Mouse (Mus musculus) thymus, postnatal 25 days (tissue): ENCODE results near the gene Haao.

Experiments
- DNase-seq: peaks from one replicate; pipeline ENCODE4 v3.0.0; 2022

Haao gene

DNA sequence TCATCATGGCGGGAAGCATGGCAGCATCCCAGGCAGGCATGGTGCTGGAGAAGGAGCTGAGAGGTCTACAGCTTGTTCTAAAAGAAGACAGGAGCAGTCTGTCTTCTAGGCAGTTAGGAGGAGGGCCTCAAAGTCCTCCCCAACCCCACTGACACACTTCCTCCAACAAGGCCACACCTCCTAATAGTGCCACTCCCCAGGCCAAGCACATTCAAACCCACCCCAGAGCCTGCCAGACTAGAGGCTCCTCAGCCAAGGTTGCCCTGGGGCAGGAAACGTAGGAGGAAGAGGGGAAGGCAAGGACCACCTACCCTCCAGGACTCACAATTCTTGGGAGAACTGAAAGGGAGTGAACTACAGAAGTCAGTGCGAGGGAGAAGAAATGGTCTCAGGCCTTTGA is at the start of gene Haao:
Haao (minus strand) TSS at position 149 of the 400 bp plus-strand sequence.
- peak; percentile 34 for DNase-seq

DNA sequence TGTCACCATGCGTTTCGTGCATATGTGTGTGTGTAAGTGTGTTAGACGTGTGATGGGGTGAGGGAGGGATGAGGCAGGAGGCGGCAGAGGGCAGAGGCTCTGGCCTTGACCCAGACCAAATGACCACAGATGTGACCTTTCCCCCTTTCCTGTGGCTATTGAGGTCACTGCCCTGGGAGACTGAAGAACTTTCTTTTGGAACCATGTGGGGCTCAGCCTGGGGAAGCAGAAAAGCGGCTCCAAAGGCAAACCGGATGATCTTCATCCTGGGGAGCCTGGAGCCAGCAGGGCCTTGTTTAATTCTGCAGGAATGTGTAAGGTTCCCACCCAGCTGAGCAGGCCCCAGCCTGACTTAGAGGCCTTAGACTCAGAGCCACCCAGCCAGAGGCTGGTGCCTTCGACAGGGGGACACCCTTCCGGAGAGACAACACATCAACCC is 49.6 kb upstream of the Haao start:
- DNase-seq, result no peak

DNA sequence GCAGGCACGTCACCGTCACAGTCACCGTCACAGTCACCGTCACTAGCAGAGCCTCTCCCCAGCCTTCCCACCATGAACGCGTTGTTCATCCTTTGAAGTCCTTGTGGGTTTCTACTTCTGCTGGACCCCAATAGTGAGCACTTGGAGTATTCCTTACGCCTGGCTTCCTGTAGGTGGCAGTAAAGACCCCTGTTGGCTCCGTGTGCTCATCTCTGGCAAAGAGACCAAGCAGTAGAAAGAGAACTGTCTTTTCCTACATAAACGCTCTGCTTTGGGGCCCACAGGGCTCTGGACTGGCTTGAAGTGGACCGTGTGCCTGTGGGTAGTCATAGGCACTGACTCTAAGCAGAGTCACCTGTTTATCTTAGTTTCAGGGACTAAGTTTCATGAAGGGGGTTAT is 49.0 kb upstream of the Haao start:
- DNase-seq, result peak; percentile 49

DNA sequence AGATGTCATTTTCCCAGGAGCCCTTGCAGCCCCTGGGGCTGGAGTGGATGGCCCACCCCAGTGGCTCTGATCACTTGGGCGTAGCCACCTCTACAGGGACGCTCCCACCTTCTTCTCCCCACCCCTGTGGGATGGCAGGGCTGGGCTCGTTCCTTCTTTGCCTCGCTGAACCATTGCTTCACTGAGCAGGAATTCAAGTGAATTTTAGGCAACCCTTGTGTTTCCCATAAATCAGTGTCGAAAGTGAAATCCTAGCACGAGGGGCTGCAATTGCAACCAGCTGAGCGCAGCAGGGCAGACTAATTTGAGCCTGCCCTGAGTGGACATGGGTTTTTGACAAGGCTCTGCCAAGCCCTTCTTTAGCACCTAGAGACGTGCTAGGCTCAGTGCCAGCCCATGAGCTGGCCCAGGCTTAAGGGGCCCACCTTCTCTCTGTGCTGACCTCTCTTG is 47.6 kb upstream of the Haao start:
- no peak for DNase-seq

DNA sequence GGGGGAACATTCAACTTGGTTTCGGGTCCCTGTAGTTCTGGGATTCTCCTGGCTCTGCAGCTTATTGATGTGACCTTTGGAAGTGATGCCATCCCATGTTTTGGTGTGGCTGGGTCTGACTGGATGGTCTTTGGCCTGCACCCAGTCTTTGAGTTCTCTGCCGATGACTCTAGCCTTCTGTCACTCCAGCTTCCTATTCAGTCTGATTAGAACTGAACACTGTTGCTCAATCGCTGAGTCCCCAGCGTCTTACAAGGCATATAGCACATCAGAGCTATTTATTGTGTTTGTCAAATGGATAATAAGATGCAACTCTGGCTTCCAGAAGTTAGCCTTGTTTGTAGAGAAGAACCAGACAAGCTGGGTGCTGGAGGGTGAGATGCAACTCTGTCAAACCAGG is 45.4 kb upstream of the Haao start:
- no peak for DNase-seq

DNA sequence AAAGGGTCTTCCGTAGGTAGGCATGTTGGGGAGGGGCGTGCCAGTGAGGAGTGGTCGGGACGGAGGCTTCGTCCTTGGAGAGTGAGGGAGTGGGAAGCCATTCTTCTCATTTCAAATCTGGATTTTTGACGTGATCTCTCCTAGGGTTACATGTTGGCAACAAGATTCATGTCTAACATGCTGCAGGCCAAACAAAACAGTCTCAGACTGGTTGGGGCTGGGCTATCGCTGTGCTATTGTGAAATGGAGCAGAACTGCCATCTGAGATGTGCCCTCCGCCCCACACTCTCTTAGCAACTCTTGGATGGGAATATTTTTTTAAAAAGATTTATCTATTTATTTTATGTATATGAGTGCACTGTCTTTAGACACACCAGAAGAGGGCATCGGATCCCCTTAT is 44.1 kb upstream of the Haao start:
- no peak for DNase-seq

DNA sequence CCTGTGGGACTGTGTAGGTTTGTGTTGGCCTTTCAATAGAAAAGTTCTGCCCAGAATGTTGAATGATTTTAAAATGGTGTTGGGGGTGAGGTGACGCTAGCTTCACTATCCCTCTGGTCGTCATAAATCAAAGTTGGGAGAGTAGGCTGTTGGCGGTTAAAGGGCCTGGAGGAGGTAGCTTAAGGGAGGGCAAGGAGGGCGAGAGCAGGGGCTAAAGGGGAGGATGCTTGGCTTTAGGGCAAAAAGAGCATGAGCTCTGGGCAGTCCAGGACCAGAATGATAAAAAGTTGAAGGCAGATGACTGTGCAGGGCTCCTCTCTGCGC is 42.6 kb upstream of the Haao start:
- no peak for DNase-seq

DNA sequence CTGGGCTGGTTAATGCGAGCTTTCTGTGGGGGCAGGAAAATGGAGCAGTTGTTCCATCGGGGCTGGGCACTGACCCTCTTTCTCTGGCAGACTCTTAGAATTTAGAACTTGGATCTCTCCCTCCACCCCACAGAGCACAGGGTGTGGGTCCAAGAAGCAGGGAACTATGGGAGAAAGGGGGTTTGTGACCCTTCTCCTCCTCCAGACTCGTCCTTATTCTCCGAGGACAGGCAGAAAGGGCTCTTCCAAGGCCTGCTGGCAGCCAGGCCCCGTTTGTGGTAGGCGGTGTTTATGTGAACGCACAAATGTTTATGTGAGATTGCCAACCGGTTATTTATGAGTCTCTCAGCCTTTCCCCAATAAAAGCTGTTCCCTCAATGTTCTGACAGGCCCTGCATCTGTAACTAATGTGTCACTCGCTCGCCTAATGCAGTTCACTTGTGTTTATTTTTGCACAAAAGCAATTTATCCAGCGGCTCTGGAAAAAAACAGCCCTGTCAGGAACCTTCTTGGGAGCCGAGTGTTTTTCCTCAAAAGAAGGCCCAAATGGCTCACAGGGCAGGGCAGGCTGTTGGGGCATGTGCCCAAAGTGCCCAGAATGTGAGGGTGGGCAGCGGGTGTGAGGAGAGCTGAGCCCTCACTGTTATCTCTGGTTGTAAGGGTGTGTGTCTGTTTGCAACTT is 42.1 kb upstream of the Haao start:
- no peak for DNase-seq

DNA sequence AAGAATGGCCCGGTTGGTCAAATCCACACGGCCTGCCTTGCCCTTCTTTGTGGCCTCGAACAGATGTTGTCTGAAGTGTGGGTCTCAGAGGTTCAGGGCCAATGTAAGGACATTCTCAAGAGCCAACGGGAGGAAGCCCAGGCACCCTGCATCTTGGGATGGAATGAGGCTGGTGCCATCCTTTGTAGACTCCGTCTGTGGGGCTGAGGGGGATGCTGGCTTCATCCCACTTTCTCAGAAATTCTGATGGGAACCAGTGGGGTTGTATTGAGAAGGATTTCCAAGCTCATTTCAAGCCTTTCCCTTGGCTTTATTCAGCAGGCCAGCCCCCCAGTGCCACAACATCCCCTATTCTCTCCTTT is 41.5 kb upstream of the Haao start:
- DNase-seq, result no peak

DNA sequence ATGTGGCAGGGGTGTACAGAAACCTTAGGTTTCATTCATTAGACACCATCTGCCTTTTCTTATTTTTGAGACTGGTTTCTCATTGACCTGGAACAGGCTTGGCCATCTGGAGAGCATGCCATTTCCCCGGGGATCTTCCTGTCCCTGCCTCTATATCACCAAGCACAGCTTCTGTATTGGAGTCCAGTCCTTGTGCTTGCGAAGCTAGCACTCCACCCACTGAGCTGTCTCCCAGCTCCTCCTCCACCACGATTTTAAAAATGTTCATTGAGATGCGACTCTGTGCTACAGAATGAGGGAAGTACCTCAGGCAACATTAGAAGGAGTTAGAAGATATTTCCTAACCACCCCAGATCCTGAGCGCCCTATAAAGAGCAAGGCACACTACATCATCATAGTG is 39.5 kb upstream of the Haao start:
- DNase-seq, result no peak

DNA sequence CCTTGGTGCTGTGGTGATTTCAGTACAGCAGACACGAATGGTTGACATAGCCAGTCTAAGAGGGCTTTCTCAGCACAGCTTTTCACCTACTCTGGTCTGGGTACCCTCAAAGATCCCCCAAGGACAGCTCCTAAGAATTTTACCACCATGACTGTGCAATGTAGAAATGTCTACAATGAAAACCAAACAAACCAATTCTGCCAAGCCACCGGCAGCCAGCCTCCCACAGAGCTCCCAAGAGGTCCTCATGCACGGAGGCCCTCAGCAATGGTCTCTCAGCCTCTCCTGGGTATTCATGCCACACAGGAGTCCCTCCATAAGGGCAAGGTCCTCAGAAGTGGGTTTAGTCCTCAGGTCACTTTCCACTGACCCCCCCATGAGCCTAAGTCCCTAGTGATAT is 38.6 kb upstream of the Haao start:
- no peak for DNase-seq

DNA sequence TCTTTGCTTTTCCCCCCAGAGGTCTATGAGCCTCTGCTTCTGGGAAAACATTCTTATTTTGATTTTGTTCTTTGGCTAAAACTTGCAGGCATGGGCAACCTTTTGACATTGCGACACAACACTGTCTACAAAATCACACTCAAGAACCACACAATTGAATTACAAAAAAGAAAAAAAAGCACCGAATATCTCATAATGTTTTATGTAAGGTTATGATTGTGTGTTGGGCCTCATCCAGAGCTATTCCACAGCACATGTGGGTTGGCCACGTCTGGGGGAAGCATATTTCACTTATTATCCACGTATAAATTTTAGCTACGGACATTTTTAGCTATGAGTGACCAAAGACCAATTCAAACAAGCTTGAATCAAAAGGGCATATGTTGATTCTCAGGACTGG is 38.0 kb upstream of the Haao start:
- no peak for DNase-seq

DNA sequence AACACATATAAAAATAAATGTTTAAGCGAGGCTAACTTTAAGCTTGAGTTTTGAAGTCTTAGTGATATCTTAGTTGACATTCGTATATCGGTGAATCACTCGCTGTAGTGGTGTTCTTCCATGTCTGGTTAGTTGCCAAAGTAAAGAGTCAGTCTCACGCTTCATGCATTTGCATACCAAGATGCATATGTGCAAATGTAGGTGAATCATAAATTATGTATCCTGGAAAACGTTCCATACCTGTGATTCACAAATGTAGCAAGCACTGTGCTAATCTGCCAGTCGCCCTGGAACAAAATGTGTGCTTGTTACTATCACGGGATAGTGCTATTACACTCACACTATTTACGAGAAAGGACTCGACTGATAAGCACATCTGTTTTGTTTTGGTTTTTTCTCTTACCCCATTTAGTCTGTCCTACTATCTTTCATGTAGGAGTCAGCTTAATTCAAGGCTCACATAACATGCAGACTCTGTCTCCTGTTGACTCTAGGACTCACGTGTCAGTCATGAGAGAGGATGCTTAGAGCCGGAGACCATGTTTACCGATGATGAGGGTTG is 37.3 kb upstream of the Haao start:
- no peak for DNase-seq

DNA sequence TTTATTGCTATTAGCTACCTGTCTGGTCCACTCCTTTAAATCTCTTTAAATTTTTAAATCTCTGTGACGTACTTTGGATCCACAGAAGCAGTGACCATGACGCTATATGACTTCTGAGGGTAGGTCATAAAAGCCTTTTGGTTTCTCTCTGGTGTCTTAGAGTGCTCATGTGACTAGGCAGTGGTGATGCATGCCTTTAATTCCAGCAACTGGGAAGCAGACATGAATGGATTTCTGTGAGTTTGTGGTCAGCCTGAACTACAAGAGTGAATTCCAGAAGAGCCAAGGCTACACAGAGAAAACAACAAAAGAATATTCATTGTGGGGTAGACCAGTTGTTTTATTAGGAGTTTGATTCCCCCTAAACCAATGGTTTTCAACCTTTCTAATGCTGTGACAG is 35.0 kb upstream of the Haao start:
- DNase-seq, result no peak

DNA sequence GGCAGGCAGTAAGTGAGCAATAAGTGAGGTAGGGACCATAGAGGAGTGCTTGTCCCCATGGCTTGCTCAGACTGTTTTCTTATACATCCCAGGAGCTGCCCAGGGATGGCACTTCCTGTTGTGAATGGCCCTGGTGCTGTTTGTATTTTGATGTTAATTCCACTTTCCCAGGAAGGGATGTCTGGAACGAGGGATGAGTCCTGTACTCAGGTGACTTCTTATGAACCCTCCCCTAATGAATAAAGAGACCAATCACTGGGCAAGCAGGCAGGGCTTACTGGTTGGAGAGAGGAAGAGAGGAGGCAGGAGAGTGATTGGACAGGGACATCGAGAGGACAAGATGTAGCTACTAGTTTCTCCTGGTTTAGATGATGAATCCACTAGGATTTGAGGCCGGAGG is 33.3 kb upstream of the Haao start:
- DNase-seq, result no peak

DNA sequence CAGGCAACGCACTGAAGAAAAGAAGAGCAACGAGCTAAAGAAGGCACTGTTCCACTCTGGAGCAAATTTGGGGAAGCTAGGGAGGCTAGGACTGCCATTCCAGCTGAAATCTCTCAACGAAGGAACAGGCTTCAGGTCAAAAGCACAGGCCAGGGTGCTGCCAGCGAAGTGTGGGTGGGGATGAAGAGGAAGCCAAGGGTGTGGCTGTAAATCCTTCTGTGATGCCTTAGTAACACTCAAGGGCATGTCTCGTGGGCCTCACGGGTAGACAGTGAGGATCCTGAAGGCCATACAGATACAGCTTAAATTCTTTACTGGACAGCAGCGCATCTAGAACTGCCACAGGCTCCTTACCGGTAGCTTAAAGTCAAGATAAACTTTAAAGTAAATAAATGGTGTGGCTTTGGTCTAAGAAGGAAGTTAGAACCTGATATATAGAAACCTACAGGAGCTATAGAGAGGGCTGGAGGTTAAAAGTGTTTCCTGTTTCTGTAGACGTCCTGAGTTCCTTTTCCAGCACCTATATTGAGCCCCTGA is 32.5 kb upstream of the Haao start:
- no peak for DNase-seq

DNA sequence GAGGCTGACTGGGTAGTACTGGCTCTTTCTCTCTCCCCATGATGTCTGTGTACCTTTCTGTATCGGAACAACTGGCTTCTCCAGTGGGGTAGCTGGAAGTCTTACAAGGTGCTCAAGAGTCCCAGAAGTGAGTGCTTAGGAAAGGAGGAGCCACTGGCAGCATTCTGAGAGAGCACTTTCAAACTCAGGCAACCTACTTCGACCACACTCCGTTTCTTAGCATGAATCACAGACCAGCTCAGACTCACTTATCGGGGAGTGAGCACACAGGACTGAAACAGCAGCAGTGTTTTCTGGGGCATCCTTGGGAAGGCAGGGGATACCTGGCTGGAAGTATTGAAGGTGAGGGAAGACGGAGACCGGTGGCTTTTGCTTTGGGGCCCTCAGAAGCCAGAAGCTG is 31.9 kb upstream of the Haao start:
- no peak for DNase-seq

DNA sequence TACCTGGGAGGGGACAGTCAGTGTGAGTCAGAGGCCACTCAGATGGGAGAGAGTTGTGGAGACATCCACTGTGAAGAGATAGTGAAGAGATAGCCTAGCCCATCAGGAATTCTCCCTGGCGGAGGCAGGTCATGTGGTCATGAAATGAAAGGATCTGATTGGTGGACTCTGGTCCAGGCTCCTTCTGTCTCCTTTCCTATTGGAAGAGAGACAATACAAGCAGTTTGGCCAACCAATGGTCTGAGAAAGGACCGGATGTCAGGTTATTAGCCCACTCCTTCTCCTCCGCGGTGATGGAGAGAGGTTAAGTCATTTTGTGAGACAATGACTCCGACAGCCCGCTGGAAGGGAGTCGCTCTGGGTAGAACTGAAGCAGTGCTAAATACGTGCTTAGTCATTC is 26.8 kb upstream of the Haao start:
- DNase-seq, result no peak

DNA sequence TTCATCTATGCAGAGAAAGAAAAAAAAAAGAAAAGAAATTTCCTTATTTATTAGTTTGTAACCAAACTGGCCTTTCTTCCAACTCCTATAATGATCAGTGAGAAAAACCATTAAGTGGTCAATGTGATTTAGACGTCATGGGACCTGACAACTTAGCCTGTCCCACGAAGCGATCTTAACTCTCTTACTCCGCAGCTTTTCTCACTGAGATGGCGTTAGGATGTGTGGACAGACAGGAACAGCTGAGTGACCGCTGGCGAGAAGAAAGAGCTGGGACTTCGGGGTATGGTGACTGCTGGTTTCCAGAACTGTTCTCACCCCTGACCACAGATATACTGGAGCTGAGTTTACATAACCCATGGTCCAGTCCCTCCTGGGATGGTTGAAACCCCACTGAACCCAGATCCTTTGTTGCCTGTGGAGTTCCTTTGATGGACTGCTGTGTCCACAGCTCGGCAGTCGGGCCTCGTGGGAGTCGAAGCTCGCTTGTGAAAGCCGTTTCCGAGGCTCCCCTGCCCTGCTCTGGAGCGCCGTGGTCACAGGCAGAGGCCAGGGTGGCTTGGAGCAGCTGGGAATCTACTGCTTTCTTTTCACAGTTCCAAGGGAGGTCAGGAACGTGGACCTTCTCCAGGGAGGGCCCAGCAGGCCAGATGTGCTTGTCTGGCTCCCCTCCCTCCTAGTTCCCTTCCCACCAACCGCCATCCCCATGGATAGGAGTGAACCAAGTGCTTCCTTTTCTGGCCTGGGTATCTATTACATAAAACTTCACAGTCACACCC is 25.8 kb upstream of the Haao start:
- no peak for DNase-seq

DNA sequence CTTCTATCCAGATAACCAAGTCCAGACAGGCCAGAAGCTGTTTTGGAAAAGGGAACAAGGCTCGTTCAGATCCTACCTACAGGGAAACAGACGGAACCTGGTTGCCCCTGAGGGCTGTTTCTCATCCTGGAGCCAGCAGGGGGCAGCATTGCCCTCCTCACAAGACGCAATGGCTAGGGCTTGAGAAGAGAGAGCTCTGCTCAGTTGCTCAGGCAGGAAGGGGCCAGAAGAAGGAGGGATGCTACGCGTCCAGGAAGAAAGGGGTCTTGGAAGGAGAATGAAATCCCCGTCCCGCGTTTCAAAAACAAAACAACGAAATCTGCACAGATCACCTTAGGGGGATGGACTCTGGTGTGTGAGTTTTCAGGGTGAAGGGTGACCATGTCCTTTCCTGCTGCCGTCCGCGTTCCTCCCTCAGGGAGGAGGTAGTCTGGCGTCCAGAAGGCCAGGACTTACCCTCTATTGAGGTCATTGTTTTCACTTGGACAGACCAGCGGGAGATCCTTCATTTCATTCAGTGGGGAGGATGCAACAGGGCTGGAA is 25.1 kb upstream of the Haao start:
- peak; percentile 81 for DNase-seq

DNA sequence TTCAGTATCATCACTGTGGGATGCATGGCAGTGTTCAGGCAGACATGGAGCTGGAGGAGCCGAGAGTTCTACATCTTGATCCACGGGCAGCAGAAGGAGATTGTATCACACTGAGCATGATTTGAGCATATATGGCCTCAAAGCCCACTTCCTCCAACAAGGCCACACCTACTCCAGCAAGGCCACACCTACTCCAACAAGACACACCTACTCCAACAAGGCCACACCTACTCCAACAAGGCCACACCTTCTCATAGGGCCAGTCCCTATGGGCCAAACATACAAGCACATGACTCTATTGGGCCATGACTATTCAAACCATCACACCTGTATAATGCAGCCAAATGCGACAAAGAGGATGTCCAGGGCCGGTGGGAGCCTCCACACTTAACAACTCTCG is 23.6 kb upstream of the Haao start:
- no peak for DNase-seq

DNA sequence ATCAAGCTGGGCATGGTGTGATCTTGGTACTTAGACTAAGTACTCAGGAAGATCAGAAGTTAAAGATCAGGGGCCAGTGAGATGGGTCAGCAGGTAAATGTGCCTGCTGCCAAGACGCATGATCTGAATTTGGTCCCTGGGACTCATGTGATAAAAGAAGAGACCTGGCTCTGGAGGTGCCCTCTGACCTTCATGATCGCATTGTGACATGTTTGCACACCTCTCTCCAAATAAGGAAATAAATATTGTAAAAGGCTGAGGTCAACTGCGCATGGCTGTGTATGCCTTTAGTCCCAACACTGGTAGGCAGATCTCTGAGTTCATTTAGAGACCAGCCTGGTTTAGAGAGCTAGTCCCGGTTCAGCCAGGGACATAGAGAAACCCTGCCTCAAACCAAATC is 22.6 kb upstream of the Haao start:
- no peak for DNase-seq

DNA sequence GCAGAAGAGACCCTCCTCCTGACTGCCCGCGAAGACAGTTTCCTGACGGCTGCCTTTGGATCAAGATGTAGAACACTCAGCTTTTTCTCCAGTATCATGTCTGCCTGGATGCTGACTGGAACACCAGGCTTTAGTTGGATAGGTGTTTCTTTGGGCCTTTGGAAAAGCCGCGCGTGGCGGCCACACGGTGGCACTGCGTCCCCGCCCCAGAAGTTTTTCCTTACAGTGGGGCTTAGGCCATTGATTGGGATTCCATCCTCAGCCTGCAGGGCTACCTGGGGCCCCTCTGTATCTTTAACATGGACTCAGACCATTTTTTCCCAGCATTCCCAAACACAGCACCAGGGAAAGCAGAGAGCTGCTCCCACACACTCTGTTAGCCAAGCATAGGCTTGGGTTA is 18.8 kb upstream of the Haao start:
- DNase-seq, result no peak

DNA sequence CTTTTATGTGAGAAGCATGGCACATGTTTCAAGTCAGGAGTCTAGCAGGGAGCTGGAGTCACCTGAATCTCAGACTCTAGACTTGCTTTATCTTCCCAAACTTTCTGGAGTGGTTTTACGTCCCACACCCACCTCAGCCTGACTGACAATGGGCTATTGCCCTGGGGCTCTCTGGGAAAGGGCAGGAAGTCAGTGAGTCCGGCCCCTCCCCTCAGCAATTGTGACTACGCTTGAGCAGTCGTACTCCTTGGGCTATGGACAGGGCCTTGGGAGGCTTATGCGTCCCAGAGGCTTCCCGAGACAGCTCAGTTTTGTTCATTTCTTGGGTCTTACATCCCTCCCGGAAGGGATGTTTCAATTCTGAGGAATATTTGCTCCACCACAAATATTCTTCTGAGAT is 17.6 kb upstream of the Haao start:
- no peak for DNase-seq
